Mouse (Mus musculus): ENCODE results near the gene Fam214a. TPM values are rescaled to one million over a fixed set of nuclear protein-coding genes. Genes with fewer than 3 reads are reported as not detected.
"Not testable (repeated sequence)": the region's sequence is repeated elsewhere in the genome, so short reads cannot be mapped to it uniquely, and the experiment has no call there.

The Fam214a gene
- polyA plus RNA-seq, 1 experiment from 2014 or later: 12.0 TPM

DNA sequence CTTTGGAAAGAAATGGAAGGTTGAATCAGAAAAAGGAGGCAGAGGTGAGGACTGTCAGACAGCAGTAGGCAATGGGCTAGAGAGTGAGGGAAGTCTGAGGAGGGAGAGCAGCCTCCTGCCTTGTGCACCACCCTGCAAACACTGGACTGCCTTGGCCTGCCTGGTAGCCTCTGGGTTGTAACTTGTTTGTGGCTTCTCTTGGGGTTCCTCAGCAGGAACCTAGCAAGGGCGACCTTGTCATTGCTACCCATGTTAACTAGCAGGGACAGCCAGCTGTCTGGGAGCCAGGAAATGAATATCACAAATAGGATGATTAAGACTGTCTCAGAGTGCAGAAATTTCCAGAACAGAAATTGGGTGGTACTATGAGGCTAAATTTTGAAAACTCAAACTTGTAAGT, 27.2 kb downstream of the Fam214a start:
- no peaks in the 10 kb centered on the region for H3K9me3 ChIP-seq (ENCODE audit: control insufficient read depth, low read length)
- DNase-seq (ENCODE audit: low spot score) (no peak), ATAC-seq (ENCODE audit: low read depth) (no peak)
- no peak overlapping the region for H3K27ac ChIP-seq (replicated peaks; ENCODE audit: low read depth, low read length)
- no peak overlapping the region for H3K4me2 ChIP-seq (ENCODE audit: low read depth, low read length)
- WGBS: 83% methylated on average over 1 of the region's 1 CpGs
- no peak overlapping the region for H3K9ac ChIP-seq (ENCODE audit: low read depth, low read length)
- H3K4me1 ChIP-seq (ENCODE audit: control insufficient read depth, insufficient read depth, low read length): peaks cover 21% of the 10 kb centered on the region
- H3K36me3 ChIP-seq (ENCODE audit: control insufficient read depth, insufficient read depth, low read length): no peaks in the 10 kb centered on the region
- H3K27me3 ChIP-seq (replicated peaks; ENCODE audit: control insufficient read depth, insufficient read depth, low read length): no peaks in the 10 kb centered on the region
- H3K4me3 ChIP-seq (ENCODE audit: low read depth, low read length): no peak overlapping the region

DNA sequence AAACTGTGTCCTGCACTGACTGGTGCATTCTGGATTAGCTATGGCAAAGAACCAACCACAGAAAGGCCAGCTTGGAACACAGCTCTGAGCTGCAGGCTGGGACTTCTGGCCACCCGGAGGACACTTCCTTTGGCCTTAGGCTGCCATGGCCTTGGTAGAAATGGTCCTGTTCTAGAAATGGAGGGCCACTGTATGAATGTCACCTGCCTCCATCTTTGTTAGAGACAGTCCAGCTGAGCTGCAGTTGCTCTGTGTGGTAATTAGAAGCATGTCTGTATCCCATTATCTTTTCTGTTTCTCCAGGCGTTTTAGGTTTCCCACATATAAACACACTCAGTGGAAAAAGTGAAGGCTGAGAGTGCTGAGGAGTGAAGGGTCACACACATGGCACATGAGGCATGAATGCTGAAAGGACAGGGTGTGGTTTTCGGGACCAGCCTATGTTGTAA, 29.0 kb downstream of the Fam214a start:
- no peaks in the 10 kb centered on the region for H3K9me3 ChIP-seq (ENCODE audit: control insufficient read depth, low read length)
- no peak overlapping the region for H3K9ac ChIP-seq (ENCODE audit: low read depth, low read length)
- no peaks in the 10 kb centered on the region for H3K27me3 ChIP-seq (replicated peaks; ENCODE audit: control insufficient read depth, insufficient read depth, low read length)
- H3K36me3 ChIP-seq (ENCODE audit: control insufficient read depth, insufficient read depth, low read length): no peaks in the 10 kb centered on the region
- ATAC-seq (ENCODE audit: low read depth): peak; percentile 58; the same call in 1 of the 2 replicates
- WGBS: 30% methylated on average over 3 of the region's 3 CpGs
- peak overlapping the region; percentile 6 for H3K27ac ChIP-seq (replicated peaks; ENCODE audit: low read depth, low read length)
- no peak overlapping the region for H3K4me2 ChIP-seq (ENCODE audit: low read depth, low read length)
- DNase-seq (ENCODE audit: low spot score): peak; percentile 52
- H3K4me1 ChIP-seq (ENCODE audit: control insufficient read depth, insufficient read depth, low read length): peaks cover 16% of the 10 kb centered on the region; the same call in 1 of the 2 replicates
- no peak overlapping the region for H3K4me3 ChIP-seq (ENCODE audit: low read depth, low read length)

DNA sequence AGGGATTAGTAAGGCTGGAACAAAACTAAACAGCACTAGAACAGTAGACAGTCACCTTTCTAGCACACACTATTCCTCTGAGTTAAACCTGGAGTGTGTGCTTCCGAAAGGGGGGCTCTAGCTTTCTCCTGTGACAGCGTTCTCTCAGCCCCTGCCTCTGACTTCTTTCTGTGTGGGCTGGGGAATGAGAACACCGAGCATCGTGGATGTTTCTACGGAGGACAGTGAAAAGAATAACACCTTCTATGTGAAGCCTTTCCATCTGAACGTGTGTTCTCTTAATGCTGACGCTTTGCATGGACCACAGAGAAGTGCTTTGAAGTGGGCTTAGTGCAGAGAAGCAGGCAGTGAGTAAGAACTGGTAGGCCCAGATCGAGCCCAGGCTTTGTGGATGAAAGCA, 29.5 kb downstream of the Fam214a start:
- no peak overlapping the region for H3K9ac ChIP-seq (ENCODE audit: low read depth, low read length)
- peak overlapping the region; percentile 6; the same call in 1 of the 2 replicates for H3K27ac ChIP-seq (replicated peaks; ENCODE audit: low read depth, low read length)
- no peak overlapping the region for H3K4me3 ChIP-seq (ENCODE audit: low read depth, low read length)
- peaks cover 16% of the 10 kb centered on the region; the same call in 1 of the 2 replicates for H3K4me1 ChIP-seq (ENCODE audit: control insufficient read depth, insufficient read depth, low read length)
- ATAC-seq (ENCODE audit: low read depth) (no peak), DNase-seq (ENCODE audit: low spot score) (no peak)
- H3K9me3 ChIP-seq (ENCODE audit: control insufficient read depth, low read length): no peaks in the 10 kb centered on the region
- H3K27me3 ChIP-seq (replicated peaks; ENCODE audit: control insufficient read depth, insufficient read depth, low read length): no peaks in the 10 kb centered on the region
- H3K36me3 ChIP-seq (ENCODE audit: control insufficient read depth, insufficient read depth, low read length): no peaks in the 10 kb centered on the region
- 64% methylated on average over 8 of the region's 8 CpGs for WGBS
- no peak overlapping the region for H3K4me2 ChIP-seq (ENCODE audit: low read depth, low read length)

DNA sequence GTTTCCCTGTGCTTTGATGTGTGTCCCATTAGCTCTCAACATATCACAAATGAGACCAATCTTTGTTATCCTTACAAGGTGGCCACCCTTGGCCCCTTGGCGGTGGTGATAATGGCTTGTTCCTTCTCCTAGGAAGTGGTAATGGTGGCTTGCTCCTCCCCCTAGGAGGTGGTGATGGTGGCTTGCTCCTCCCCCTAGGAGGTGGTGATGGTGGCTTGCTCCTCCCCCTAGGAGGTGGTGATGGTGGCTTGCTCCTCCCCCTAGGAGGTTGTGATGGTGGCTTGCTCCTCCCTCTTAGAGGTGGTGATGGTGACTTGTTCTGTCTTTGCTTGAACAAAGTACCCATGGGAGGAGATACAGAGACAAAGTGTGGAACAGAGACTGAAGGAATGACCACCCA, 30.0 kb downstream of the Fam214a start:
- not testable (repeated sequence) for ATAC-seq (ENCODE audit: low read depth); H3K9me3 ChIP-seq (ENCODE audit: control insufficient read depth, low read length); H3K9ac ChIP-seq (ENCODE audit: low read depth, low read length); H3K27ac ChIP-seq (replicated peaks; ENCODE audit: low read depth, low read length); H3K27me3 ChIP-seq (replicated peaks; ENCODE audit: control insufficient read depth, insufficient read depth, low read length); H3K4me3 ChIP-seq (ENCODE audit: low read depth, low read length); H3K4me2 ChIP-seq (ENCODE audit: low read depth, low read length); H3K36me3 ChIP-seq (ENCODE audit: control insufficient read depth, insufficient read depth, low read length); DNase-seq (ENCODE audit: low spot score)
- 81% methylated on average over 1 of the region's 1 CpGs for WGBS
- peaks cover 16% of the 10 kb centered on the region; the same call in 1 of the 2 replicates for H3K4me1 ChIP-seq (ENCODE audit: control insufficient read depth, insufficient read depth, low read length)

- Histone ChIP-seq H3K36me3 (ENCODE audit: control insufficient read depth, insufficient read depth, low read length) (no peaks in the 10 kb centered on the region), H3K4me1 (ENCODE audit: control insufficient read depth, insufficient read depth, low read length) (peaks cover 16% of the 10 kb centered on the region; the same call in 1 of the 2 replicates), H3K9me3 (ENCODE audit: control insufficient read depth, low read length) (no peaks in the 10 kb centered on the region), H3K4me2 (ENCODE audit: low read depth, low read length) (no peak overlapping the region), H3K27me3 (replicated peaks; ENCODE audit: control insufficient read depth, insufficient read depth, low read length) (no peaks in the 10 kb centered on the region), H3K27ac (replicated peaks; ENCODE audit: low read depth, low read length) (no peak overlapping the region), H3K4me3 (ENCODE audit: low read depth, low read length) (no peak overlapping the region), H3K9ac (ENCODE audit: low read depth, low read length) (no peak overlapping the region)
- no peak for ATAC-seq (ENCODE audit: low read depth)
- no peak for DNase-seq (ENCODE audit: low spot score)
- 79% methylated on average over 14 of the region's 14 CpGs for WGBS
These were observed 32.6 kb downstream of the Fam214a start for GRCm38 (mm10) chr9:74985173-74985715.

- 39% methylated on average over 2 of the region's 2 CpGs for WGBS
- Histone ChIP-seq H3K4me2 (ENCODE audit: low read depth, low read length) (no peak overlapping the region), H3K27ac (replicated peaks; ENCODE audit: low read depth, low read length) (no peak overlapping the region), H3K9ac (ENCODE audit: low read depth, low read length) (no peak overlapping the region), H3K36me3 (ENCODE audit: control insufficient read depth, insufficient read depth, low read length) (no peaks in the 10 kb centered on the region), H3K9me3 (ENCODE audit: control insufficient read depth, low read length) (no peaks in the 10 kb centered on the region), H3K4me3 (ENCODE audit: low read depth, low read length) (no peak overlapping the region), H3K27me3 (replicated peaks; ENCODE audit: control insufficient read depth, insufficient read depth, low read length) (no peaks in the 10 kb centered on the region), H3K4me1 (ENCODE audit: control insufficient read depth, insufficient read depth, low read length) (peaks cover 16% of the 10 kb centered on the region; the same call in 1 of the 2 replicates)
- no peak for DNase-seq (ENCODE audit: low spot score)
- no peak for ATAC-seq (ENCODE audit: low read depth)
These were observed 33.1 kb downstream of the Fam214a start for GRCm38 (mm10) chr9:74985770-74986169.

DNA sequence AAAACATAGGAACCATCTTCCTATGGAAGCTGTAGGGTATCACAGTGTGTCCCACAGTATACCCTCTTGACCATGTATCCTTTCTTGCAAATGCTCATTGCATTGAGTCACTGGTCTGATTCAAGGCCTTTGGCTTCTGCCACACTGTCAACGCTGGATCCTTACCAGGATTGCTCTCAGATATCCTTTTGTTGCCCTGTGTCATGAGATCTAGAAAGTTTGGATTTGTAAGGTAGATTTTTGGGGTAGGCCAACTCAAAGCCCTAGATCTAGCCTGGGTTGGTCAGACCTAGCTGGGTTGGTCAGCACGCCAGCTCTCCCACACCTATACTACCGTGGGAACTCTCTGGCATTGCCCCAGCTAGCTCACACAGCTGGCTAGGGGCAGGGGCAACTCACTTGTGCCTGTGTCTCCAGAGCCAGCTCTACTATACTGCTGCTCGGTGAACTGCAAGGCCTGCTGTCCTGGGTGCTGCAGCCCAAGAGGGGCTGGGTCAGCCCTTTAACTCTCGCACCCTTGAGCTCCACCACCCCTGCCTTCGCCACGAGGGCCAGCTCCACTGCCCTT, 36.3 kb downstream of the Fam214a start:
- Histone ChIP-seq H3K27ac (replicated peaks; ENCODE audit: low read depth, low read length) (no peak overlapping the region), H3K4me1 (ENCODE audit: control insufficient read depth, insufficient read depth, low read length) (0 out of 2 replicates have a peak, but pooled peaks cover 3% of the 10 kb centered on the region), H3K9me3 (ENCODE audit: control insufficient read depth, low read length) (no peaks in the 10 kb centered on the region), H3K27me3 (replicated peaks; ENCODE audit: control insufficient read depth, insufficient read depth, low read length) (no peaks in the 10 kb centered on the region), H3K4me2 (ENCODE audit: low read depth, low read length) (no peak overlapping the region), H3K4me3 (ENCODE audit: low read depth, low read length) (no peak overlapping the region), H3K36me3 (ENCODE audit: control insufficient read depth, insufficient read depth, low read length) (no peaks in the 10 kb centered on the region), H3K9ac (ENCODE audit: low read depth, low read length) (no peak overlapping the region)
- no peak for DNase-seq (ENCODE audit: low spot score)
- WGBS: 89% methylated on average over 7 of the region's 7 CpGs
- ATAC-seq (ENCODE audit: low read depth): no peak

GRCm38 (mm10) chr9:74989990-74990389, 37.3 kb downstream of the Fam214a start:
- no peaks in the 10 kb centered on the region for H3K9me3 ChIP-seq (ENCODE audit: control insufficient read depth, low read length)
- 0 out of 2 replicates have a peak, but pooled peaks cover 3% of the 10 kb centered on the region for H3K4me1 ChIP-seq (ENCODE audit: control insufficient read depth, insufficient read depth, low read length)
- H3K27me3 ChIP-seq (replicated peaks; ENCODE audit: control insufficient read depth, insufficient read depth, low read length): no peaks in the 10 kb centered on the region
- H3K36me3 ChIP-seq (ENCODE audit: control insufficient read depth, insufficient read depth, low read length): no peaks in the 10 kb centered on the region
- WGBS: 73% methylated on average over 2 of the region's 2 CpGs
- H3K4me2 ChIP-seq (ENCODE audit: low read depth, low read length): no peak overlapping the region
- no peak for ATAC-seq (ENCODE audit: low read depth)
- no peak overlapping the region for H3K4me3 ChIP-seq (ENCODE audit: low read depth, low read length)
- H3K27ac ChIP-seq (replicated peaks; ENCODE audit: low read depth, low read length): no peak overlapping the region
- no peak overlapping the region for H3K9ac ChIP-seq (ENCODE audit: low read depth, low read length)
- DNase-seq (ENCODE audit: low spot score): no peak
